Mouse (Mus musculus): ENCODE measurements around the gene Pnmal2. TPM values are rescaled to one million over a fixed set of nuclear protein-coding genes. Genes with fewer than 3 reads are reported as not detected.
"Not testable (repeated sequence)": the region's sequence is repeated elsewhere in the genome, so short reads cannot be mapped to it uniquely, and the experiment has no call there.

The Pnmal2 gene
- polyA plus RNA-seq, 1 experiment from 2014 or later = 11.2 TPM

DNA sequence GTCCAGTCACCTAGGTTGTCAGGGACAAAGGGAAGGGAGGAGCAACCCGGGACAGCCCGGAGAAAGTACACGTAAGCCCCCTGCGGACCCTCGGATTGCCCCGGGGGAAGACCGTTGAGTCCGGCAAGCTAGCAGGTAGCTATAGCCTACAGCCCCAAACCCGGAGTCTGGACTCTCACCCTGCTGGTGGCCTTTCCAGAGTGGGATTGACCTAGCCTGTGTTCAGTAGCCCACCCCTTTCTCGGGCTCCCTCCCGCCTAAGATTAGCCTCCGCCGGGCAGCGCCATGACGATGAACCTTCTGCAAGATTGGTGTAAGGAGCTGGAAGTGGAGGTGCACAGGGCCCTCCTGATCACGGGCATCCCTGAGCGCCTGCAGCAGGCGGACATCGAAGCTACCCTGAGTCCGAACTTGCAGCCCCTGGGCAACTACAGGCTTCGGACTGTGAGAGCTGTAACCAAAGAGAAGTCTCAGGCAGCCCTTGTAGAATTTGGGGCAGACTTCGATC lies 380 bp downstream of the Pnmal2 start:
- H3K27me3 ChIP-seq = no peaks in the 10 kb centered on the region
- ChIA-PET CTCF (interaction anchor here (1.0 kb wide), 2 partner anchors 11 to 107 kb away, joined by 3 to 4 read pairs; no protein-coding TSS in a partner anchor), POLR2A (no interaction called here)
- in situ Hi-C loops (cut with MboI; ENCODE audit: low pct_unique_long_range_greater_than_20kb) = no loop called here
- TF ChIP-seq CTCF (IDR thresholded peaks at IDR 0.05) = no peak
- DNase-seq (ENCODE audit: low read depth, low spot score) (no peak), ATAC-seq (peak; percentile 8)

DNA sequence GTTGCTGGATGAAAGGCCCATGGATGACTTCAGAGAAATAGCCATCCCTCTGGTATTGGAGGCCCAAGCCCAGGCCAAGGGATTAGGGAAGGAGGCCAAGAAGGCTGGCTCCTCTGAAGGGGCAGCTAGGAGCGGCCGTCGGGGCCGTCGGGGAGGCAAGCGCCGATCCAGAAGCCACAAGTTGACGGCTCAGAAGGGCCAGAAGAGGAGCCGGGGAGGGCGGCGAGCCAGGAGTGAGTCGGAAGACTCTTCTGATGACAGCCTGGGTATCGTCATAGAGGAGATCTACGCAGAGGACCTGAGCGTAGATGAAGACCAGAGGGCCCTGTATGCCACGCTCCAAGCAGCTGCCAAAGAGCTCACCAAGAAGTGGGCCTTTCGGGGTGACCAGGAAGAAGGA lies 937 bp downstream of the Pnmal2 start:
- DNase-seq (ENCODE audit: low read depth, low spot score) = no peak
- no peak for TF ChIP-seq CTCF (IDR thresholded peaks at IDR 0.05)
- no peaks in the 10 kb centered on the region for H3K27me3 ChIP-seq
- POLR2A ChIA-PET = no interaction called here
- ATAC-seq = no peak
- in situ Hi-C loops (cut with MboI; ENCODE audit: low pct_unique_long_range_greater_than_20kb) = no loop called here
- CTCF ChIA-PET = no interaction called here

DNA sequence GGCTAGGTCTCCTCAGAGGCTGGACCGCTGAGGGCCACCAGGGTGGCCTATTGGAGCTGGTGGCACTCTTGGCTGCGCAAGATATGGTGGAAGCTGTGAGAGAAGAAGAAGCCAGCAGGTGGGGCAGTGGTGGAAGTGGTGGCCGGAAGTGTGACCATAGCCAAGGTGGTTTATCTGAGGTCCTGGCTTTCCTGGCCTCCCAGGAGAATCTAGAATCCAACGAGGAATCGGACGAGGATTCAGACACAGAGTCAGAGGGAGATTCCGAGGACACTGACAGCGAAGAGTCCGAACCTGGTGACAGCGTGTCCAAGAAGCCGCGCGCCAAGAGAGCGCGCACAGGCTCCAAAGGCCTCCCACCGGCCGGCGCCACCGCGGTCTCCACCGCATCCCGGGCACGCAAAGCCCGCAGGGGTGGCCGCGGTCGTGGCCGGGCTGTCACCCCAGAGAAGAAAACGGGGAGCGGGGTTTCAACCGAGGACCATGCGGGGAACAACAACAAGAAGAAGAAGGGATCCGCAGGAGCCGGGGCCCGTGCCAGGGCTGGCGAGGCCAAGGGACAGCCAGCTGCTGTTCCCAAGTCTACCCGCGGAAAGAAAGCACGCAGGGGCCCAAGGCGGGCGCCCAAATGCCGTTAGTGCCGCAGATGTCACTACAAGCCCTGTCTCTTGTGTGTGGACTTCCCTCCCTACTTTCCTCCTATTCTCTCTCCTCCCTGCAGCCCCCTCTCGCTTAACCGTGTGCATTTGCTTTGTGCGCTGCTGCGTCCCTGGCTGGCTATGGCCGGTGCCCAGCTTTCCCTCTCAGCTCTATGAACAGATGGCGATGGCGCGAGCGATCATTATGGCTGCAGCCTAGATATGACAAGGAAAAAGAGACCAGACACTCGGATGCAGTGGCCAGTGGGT lies 2.2 kb downstream of the Pnmal2 start:
- DNase-seq (ENCODE audit: low read depth, low spot score) = no peak
- ChIA-PET CTCF (no interaction called here), POLR2A (no interaction called here)
- H3K27me3 ChIP-seq = no peaks in the 10 kb centered on the region
- ATAC-seq = no peak
- TF ChIP-seq CTCF (IDR thresholded peaks at IDR 0.05) = no peak
- in situ Hi-C loops (cut with MboI; ENCODE audit: low pct_unique_long_range_greater_than_20kb) = no loop called here

DNA sequence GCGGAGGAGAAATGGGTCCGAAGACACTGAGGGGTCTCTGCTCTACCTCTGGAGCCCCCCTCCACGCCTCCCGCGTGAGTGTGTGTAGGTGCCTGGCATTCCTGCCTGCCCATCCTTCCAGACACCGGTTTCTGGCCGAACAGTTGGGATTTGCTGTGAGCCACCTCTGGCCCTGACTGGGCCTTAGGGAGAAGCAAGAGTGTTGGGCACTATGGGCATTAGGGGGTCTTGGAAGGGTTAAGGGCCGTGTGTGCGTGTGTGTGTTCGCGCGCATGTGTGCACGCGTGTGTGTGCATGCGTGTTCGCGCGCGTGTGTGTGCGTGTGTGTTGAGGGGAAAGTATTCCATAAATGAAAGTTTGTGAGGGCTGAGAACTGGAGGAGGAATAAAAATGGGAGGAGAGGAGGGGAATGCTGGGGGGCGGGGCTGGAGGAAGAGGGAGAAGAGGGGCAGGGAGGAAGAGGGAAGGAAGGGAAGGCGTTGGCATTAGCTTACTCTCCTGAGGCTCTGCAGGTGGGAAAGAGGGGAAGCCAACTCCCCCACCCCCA lies 2.9 kb downstream of the Pnmal2 start:
- no peaks in the 10 kb centered on the region for H3K27me3 ChIP-seq
- no peak for DNase-seq (ENCODE audit: low read depth, low spot score)
- in situ Hi-C loops (cut with MboI; ENCODE audit: low pct_unique_long_range_greater_than_20kb) = no loop called here

DNA sequence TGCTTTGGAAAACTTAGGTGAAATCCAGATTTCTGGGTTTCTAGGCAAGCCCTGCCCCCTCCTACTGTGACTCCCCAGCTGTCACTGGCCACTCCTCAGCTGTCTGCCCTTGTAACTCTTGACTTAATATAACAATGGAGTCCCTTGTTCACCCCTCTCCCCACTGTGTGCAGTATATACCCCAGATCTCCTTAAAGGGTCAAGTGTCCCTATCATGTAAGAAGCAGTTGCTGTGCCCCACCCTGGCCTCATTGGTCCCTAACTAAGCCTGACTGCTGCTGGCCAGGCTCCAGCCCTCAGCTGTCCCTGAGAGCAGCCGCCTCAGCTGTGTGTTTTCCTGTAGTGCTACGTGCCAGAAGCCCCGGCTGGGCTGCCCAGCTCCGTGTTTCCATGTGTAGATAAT lies 3.5 kb downstream of the Pnmal2 start:
- no peaks in the 10 kb centered on the region for H3K27me3 ChIP-seq
- no peak for TF ChIP-seq CTCF (IDR thresholded peaks at IDR 0.05)
- POLR2A ChIA-PET = no interaction called here
- DNase-seq (ENCODE audit: low read depth, low spot score) (no peak), ATAC-seq (no peak)
- in situ Hi-C loops (cut with MboI; ENCODE audit: low pct_unique_long_range_greater_than_20kb) = no loop called here
- CTCF ChIA-PET = interaction anchor here (5.2 kb wide), 1 partner anchor 17 kb away, joined by 64 read pairs; no protein-coding TSS in a partner anchor

More for the DNA sequence above, 2.9 kb downstream of the Pnmal2 start:
- ATAC-seq = no peak
- ChIA-PET POLR2A (no interaction called here), CTCF (interaction anchor here (5.2 kb wide), 1 partner anchor 16 kb away, joined by 64 read pairs; no protein-coding TSS in a partner anchor)
- TF ChIP-seq CTCF (IDR thresholded peaks at IDR 0.05) = no peak

DNA sequence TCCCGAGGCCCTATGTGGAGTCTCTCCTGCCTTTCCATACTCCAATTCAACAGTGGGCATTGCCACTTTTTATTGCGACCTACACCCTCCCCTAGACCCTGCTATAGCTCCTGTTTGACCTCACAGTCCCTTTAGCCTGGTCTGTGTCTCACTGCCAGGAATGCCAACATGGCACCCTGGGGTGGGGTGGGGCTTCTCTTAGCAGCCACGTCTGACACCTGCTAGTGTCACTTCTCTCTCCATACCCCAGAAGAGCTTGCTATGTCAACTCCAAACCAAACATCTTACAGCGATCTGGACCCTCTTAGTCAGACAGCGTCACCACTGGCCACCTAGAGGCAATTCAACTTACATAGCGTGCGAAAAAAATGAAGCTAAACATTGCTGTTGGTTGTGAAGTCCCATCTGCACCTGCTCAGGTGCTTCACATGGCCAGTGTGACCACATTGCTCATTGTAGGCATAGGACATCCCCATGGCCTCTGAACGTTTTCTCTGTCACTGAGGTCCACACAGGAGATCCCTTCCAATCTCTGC lies 4.5 kb downstream of the Pnmal2 start:
- POLR2A ChIA-PET = no interaction called here
- no peaks in the 10 kb centered on the region for H3K27me3 ChIP-seq
- DNase-seq (ENCODE audit: low read depth, low spot score) (no peak), ATAC-seq (no peak)
- no peak for TF ChIP-seq CTCF (IDR thresholded peaks at IDR 0.05)
- in situ Hi-C loops (cut with MboI; ENCODE audit: low pct_unique_long_range_greater_than_20kb) = no loop called here
- CTCF ChIA-PET = interaction anchor here (1.1 to 5.2 kb wide), 5 partner anchors 9 to 125 kb away, joined by 3 to 64 read pairs (median 5); partner anchors contain the start of genes Ppp5c and Psg16

DNA sequence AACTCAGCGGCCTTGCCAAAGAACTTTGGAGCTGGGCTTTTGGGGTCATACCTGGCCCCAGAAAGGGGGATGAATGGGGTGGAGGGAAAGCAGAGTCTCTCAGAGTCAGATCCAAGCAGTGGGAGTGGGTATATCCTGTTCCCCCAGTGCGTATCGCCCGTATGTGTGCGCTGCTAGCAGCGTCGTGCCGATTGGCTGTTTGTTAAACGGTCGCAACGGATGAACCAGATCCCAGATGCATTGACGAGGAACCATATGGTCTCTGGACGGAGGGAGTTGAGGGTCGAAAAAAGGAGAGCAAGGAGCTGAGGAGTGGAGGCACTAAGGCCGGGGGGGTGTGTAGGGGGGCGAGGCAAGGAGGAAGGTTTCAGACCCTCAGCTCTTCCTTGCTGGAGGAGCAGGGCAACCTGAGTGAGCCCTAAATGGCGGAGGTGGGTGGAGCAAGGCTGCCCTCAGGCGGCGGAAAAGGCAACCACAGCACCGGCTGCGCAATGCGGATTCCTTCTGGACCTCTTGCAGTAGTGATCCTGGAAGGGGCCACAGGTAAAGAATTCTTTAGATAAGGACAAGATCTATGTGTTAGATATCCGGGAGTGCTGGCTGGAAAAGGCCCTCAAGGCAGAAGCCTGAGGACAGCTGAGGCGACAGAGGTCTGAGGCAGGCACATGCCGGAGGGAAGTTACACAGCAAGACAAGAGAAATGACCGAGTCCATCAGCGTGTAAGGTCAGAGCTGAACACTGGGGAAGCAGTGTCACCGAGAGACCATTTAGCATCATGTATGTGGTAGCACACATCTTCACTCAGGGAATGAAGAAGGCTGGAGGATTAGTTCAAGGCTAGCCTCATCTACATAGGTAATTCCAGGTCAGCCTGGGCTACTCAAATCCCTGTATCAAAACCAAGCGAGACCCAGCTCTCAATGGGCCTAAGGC lies 5.7 kb downstream of the Pnmal2 start:
- no peaks in the 10 kb centered on the region for H3K27me3 ChIP-seq
- DNase-seq (ENCODE audit: low read depth, low spot score) (no peak), ATAC-seq (peak; percentile 78)
- in situ Hi-C loops (cut with MboI; ENCODE audit: low pct_unique_long_range_greater_than_20kb) = loop anchor here (5.0 kb wide), 2 partner anchors 52 to 117 kb away; no protein-coding TSS in a partner anchor
- CTCF ChIA-PET = interaction anchor here (0.9 to 5.2 kb wide), 11 partner anchors 10 to 124 kb away, joined by 3 to 64 read pairs (median 5); partner anchors contain the start of genes Ppp5c and Psg16
- no peak for TF ChIP-seq CTCF (IDR thresholded peaks at IDR 0.05)
- POLR2A ChIA-PET = interaction anchor here (0.6 kb wide), 1 partner anchor 50 kb away, joined by 4 read pairs; no protein-coding TSS in a partner anchor

DNA sequence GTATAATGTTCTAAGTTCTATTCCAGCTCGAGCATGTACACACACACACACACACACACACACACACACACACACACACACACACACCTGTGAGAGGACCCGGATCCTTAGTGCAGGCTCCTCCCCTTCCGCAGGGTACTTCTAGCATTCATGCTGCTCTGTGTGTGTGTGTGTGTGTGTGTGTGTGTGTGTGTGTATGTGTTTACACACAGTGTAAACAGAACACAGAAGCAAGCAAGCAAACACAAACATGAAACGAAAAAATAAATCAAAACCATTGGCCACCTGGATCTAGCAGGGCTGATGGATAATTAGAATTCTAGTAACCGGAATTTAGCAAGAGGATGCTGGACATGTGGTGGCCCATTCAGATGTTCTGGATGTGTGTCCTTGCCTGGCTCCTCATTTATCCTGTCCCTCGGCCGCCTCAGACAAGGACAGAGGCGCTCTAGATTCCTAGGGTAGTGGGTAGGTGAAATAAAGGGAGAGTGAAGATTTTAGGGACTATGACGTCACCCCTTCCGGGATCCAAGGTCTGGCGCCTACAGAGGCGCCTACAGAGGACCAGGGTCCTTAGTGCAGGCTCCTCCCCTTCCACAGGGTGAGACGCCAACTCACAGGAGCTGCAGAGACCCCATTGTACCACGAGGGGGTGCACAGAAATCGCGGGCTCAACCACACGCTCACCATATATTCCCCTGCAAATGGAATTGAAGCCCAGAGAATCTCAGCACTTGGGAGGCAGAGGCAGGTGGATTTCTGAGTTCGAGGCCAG lies 6.6 kb downstream of the Pnmal2 start:
- DNase-seq (ENCODE audit: low read depth, low spot score) = no peak
- CTCF ChIA-PET = interaction anchor here (0.9 to 5.2 kb wide), 9 partner anchors 11 to 116 kb away, joined by 3 to 64 read pairs (median 5); no protein-coding TSS in a partner anchor
- ATAC-seq = peak; percentile 78
- H3K27me3 ChIP-seq = no peaks in the 10 kb centered on the region
- no peak for TF ChIP-seq CTCF (IDR thresholded peaks at IDR 0.05)
- POLR2A ChIA-PET = no interaction called here
- in situ Hi-C loops (cut with MboI; ENCODE audit: low pct_unique_long_range_greater_than_20kb) = loop anchor here (5.0 kb wide), 2 partner anchors 51 to 116 kb away; no protein-coding TSS in a partner anchor

DNA sequence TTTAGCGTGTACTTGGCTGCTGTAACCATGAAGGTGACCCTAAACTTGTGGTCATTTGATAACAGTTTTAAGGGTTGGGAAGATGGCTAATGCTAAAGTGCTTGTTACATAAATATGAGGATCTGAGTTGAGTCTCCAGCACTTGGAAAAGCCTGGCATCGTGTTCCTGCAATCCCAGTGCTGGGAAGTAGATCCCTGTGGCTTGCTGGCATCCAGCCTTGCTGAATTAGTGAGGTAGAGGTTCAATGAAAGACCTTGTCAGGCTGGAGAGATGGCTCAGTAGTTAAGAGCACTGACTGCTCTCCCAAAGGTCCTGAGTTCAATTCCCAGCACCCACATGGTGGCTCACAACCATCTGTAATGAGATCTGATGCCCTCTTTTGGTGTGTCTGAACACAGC lies 9.3 kb downstream of the Pnmal2 start:
- ATAC-seq, CTCF ChIA-PET: not testable (repeated sequence)

More for the DNA sequence above, 9.3 kb downstream of the Pnmal2 start:
- H3K27me3 ChIP-seq = peaks cover 11% of the 10 kb centered on the region
- in situ Hi-C loops (cut with MboI; ENCODE audit: low pct_unique_long_range_greater_than_20kb) = loop anchor here (5.0 kb wide), 2 partner anchors 49 to 114 kb away; no protein-coding TSS in a partner anchor
- DNase-seq (ENCODE audit: low read depth, low spot score); POLR2A ChIA-PET: not testable (repeated sequence)
